Mouse (Mus musculus): ENCODE results near the gene Bcl2l12.

- TF ChIP-seq USF1 (IDR thresholded peaks at IDR 0.05; ENCODE audit: low read depth), result no peak
- TF ChIP-seq POLR2AphosphoS2 (IDR thresholded peaks at IDR 0.05; ENCODE audit: insufficient read length, low read depth), result no peak
- no peak for TF ChIP-seq E2F4 (IDR thresholded peaks at IDR 0.05; ENCODE audit: insufficient read depth)
- TF ChIP-seq SRF (IDR thresholded peaks at IDR 0.05; ENCODE audit: control insufficient read depth, insufficient read length, low read depth), result no peak
- TF ChIP-seq POLR2A (IDR thresholded peaks at IDR 0.05; ENCODE audit: insufficient read length, low read depth), result no peak
- TF ChIP-seq TCF12 (IDR thresholded peaks at IDR 0.05; ENCODE audit: insufficient read depth, poor library complexity, severe bottlenecking), result no peak
- TF ChIP-seq REST (IDR thresholded peaks at IDR 0.05; ENCODE audit: insufficient read depth, insufficient read length), result no peak
- TF ChIP-seq MYOG (IDR thresholded peaks at IDR 0.05; ENCODE audit: control insufficient read depth in 1 of 3, insufficient read depth in 1 of 3, insufficient read length in 2 of 3, low read depth in 2 of 3), result no peak
- TF ChIP-seq MYOD1 (IDR thresholded peaks at IDR 0.05; ENCODE audit: control insufficient read depth in 1 of 3, insufficient read length in 2 of 3, low read depth in 2 of 3), result no peak
Measured at GRCm38 (mm10) chr7:44996672-44997071, 1.8 kb downstream of the Bcl2l12 start.
